Mouse (Mus musculus) midbrain, embryonic 13.5 days (tissue): ENCODE results near the gene Emilin1. TPM values are rescaled to one million over a fixed set of nuclear protein-coding genes. Genes with fewer than 3 reads are reported as not detected.

Experiments
- ATAC-seq: fragments of 200-750 bp; cut with Nextera tagmentation; 2 replicates; pipeline ENCODE4 v1.8.0; 2017; ENCODE audit warnings: mild to moderate bottlenecking, moderate TSS enrichment, moderate library complexity
- H3K27ac ChIP-seq: fragments of 300-500 bp; sonication (generic); 2 replicates; pipeline ENCODE4 v1.5.1; 2015; ENCODE audit warnings: inconsistent platforms, mild to moderate bottlenecking, moderate library complexity
- H3K27me3 ChIP-seq: fragments of 300-500 bp; sonication (generic); 2 replicates; pipeline ENCODE4 v1.6.1; 2015; ENCODE audit warnings: mild to moderate bottlenecking, inconsistent platforms
- H3K36me3 ChIP-seq: fragments of 300-500 bp; sonication (generic); 2 replicates; pipeline ENCODE4 v1.6.1; 2015; ENCODE audit warnings: mild to moderate bottlenecking, inconsistent platforms
- H3K4me1 ChIP-seq: fragments of 300-500 bp; sonication (generic); replicated peaks from 2 replicates; pipeline ENCODE4 v1.6.1; 2015; ENCODE audit warnings: inconsistent platforms
- H3K4me2 ChIP-seq: fragments of 300-500 bp; sonication (generic); replicated peaks from 2 replicates; pipeline ENCODE4 v1.6.1; 2015; ENCODE audit warnings: moderate library complexity, mild to moderate bottlenecking, inconsistent platforms
- H3K4me3 ChIP-seq: fragments of 300-500 bp; sonication (generic); replicated peaks from 2 replicates; pipeline ENCODE4 v1.5.1; 2015; ENCODE audit warnings: mild to moderate bottlenecking, inconsistent platforms
- H3K9ac ChIP-seq: fragments of 300-500 bp; sonication (generic); replicated peaks from 2 replicates; pipeline ENCODE4 v1.6.1; 2015; ENCODE audit warnings: mild to moderate bottlenecking, inconsistent platforms
- H3K9me3 ChIP-seq: fragments of 300-500 bp; sonication (generic); 2 replicates; pipeline ENCODE4 v1.6.1; 2016; ENCODE audit warnings: mild to moderate bottlenecking, inconsistent platforms
- WGBS: fragments of 180-500 bp; shearing (Covaris S2); methylation state at CpG from one replicate; pipeline ENCODE4 v1.1.7; 2015; 5-methylcytosine and 5-hydroxymethylcytosine counted together
- polyA plus RNA-seq: library from polyadenylated mRNA; unstranded; fragments of >200 nt; fragmentation: Nextera tagmentation; extraction: Ambion mirVana; gene quantifications from 2 replicates; pipeline ENCODE4 v1.2.1, GENCODE M21; 2015

The Emilin1 gene
- polyA plus RNA-seq, 1 experiment from 2014 or later: 16.6 TPM

- no peak overlapping the region for H3K4me3 ChIP-seq
- no peak overlapping the region for H3K27ac ChIP-seq
- no peaks in the 10 kb centered on the region for H3K27me3 ChIP-seq
- peaks cover 19% of the 10 kb centered on the region for H3K36me3 ChIP-seq
- peaks cover 58% of the 10 kb centered on the region for H3K4me1 ChIP-seq
- H3K4me2 ChIP-seq: no peak overlapping the region
- H3K9me3 ChIP-seq: no peaks in the 10 kb centered on the region
- no peak overlapping the region for H3K9ac ChIP-seq
- 69% methylated on average over 7 of the region's 7 CpGs for WGBS
- ATAC-seq: no peak
These were observed 3.9 kb upstream of the Emilin1 start for GRCm38 (mm10) chr5:30909300-30909659.

GRCm38 (mm10) chr5:30909863-30910262 lies 3.3 kb upstream of the Emilin1 start:
- no peak overlapping the region for H3K9ac ChIP-seq
- no peak overlapping the region for H3K4me3 ChIP-seq
- H3K9me3 ChIP-seq: no peaks in the 10 kb centered on the region
- H3K27ac ChIP-seq: no peak overlapping the region
- WGBS: 87% methylated on average over 7 of the region's 7 CpGs
- ATAC-seq: no peak
- peaks cover 56% of the 10 kb centered on the region for H3K4me1 ChIP-seq
- no peaks in the 10 kb centered on the region for H3K27me3 ChIP-seq
- peaks cover 13% of the 10 kb centered on the region for H3K36me3 ChIP-seq
- H3K4me2 ChIP-seq: no peak overlapping the region

- H3K4me3 ChIP-seq: no peak overlapping the region
- no peak overlapping the region for H3K27ac ChIP-seq
- peaks cover 53% of the 10 kb centered on the region for H3K4me1 ChIP-seq
- no peak overlapping the region for H3K9ac ChIP-seq
- H3K9me3 ChIP-seq: no peaks in the 10 kb centered on the region
- peaks cover 7% of the 10 kb centered on the region for H3K36me3 ChIP-seq
- no peaks in the 10 kb centered on the region for H3K27me3 ChIP-seq
- no peak overlapping the region for H3K4me2 ChIP-seq
- no peak for ATAC-seq
These were observed 2.7 kb upstream of the Emilin1 start for GRCm38 (mm10) chr5:30910481-30910880.

- no peaks in the 10 kb centered on the region for H3K9me3 ChIP-seq
- H3K4me2 ChIP-seq: no peak overlapping the region
- peaks cover 44% of the 10 kb centered on the region for H3K4me1 ChIP-seq
- H3K36me3 ChIP-seq: no peaks in the 10 kb centered on the region
- H3K4me3 ChIP-seq: no peak overlapping the region
- no peak overlapping the region for H3K9ac ChIP-seq
- peak overlapping the region; percentile 61 for H3K27ac ChIP-seq
- ATAC-seq: no peak
- WGBS: 50% methylated on average over 5 of the region's 5 CpGs
- H3K27me3 ChIP-seq: no peaks in the 10 kb centered on the region
These were observed 1.0 kb upstream of the Emilin1 start for GRCm38 (mm10) chr5:30912156-30912555.

- no peaks in the 10 kb centered on the region for H3K27me3 ChIP-seq
- H3K27ac ChIP-seq: peak overlapping the region; percentile 61; the same call in 1 of the 2 replicates
- 0 out of 2 replicates have a peak overlapping the region, but pooled peaks have one; percentile 9 for H3K4me2 ChIP-seq
- WGBS: 91% methylated on average over 7 of the region's 7 CpGs
- no peaks in the 10 kb centered on the region for H3K9me3 ChIP-seq
- H3K4me3 ChIP-seq: no peak overlapping the region
- H3K9ac ChIP-seq: no peak overlapping the region
- H3K36me3 ChIP-seq: no peaks in the 10 kb centered on the region
- H3K4me1 ChIP-seq: peaks cover 32% of the 10 kb centered on the region
- ATAC-seq: no peak
These were observed 966 bp downstream of the Emilin1 start for GRCm38 (mm10) chr5:30914101-30914635.

- H3K9ac ChIP-seq: no peak overlapping the region
- H3K4me1 ChIP-seq: peaks cover 32% of the 10 kb centered on the region
- no peak for ATAC-seq
- H3K36me3 ChIP-seq: no peaks in the 10 kb centered on the region
- no peak overlapping the region for H3K27ac ChIP-seq
- no peak overlapping the region for H3K4me3 ChIP-seq
- no peak overlapping the region for H3K4me2 ChIP-seq
- H3K27me3 ChIP-seq: no peaks in the 10 kb centered on the region
- H3K9me3 ChIP-seq: no peaks in the 10 kb centered on the region
- 83% methylated on average over 6 of the region's 6 CpGs for WGBS
These were observed 1.6 kb downstream of the Emilin1 start for GRCm38 (mm10) chr5:30914849-30915248.

GRCm38 (mm10) chr5:30915456-30915855 lies 2.3 kb downstream of the Emilin1 start:
- Histone ChIP-seq H3K9me3 (no peaks in the 10 kb centered on the region), H3K4me1 (peaks cover 32% of the 10 kb centered on the region), H3K4me3 (no peak overlapping the region), H3K9ac (no peak overlapping the region; the same call in 1 of the 2 replicates), H3K36me3 (no peaks in the 10 kb centered on the region), H3K27me3 (no peaks in the 10 kb centered on the region), H3K27ac (0 out of 2 replicates have a peak overlapping the region, but pooled peaks have one; percentile 40), H3K4me2 (no peak overlapping the region)
- 68% methylated on average over 9 of the region's 9 CpGs for WGBS
- peak; percentile 55 for ATAC-seq

GRCm38 (mm10) chr5:30915974-30916433 lies 2.8 kb downstream of the Emilin1 start:
- peak overlapping the region; percentile 54; the same call in 1 of the 2 replicates for H3K27ac ChIP-seq

GRCm38 (mm10) chr5:30916841-30917240 lies 3.6 kb downstream of the Emilin1 start:
- Histone ChIP-seq H3K36me3 (no peaks in the 10 kb centered on the region), H3K9me3 (no peaks in the 10 kb centered on the region), H3K4me1 (peaks cover 36% of the 10 kb centered on the region), H3K27me3 (no peaks in the 10 kb centered on the region), H3K9ac (no peak overlapping the region; the same call in 1 of the 2 replicates), H3K4me3 (no peak overlapping the region), H3K4me2 (no peak overlapping the region), H3K27ac (no peak overlapping the region)
- 92% methylated on average over 9 of the region's 9 CpGs for WGBS
- ATAC-seq: no peak

More at GRCm38 (mm10) chr5:30915974-30916433, 2.8 kb downstream of the Emilin1 start:
- H3K4me2 ChIP-seq: peak overlapping the region; percentile 25
- H3K9me3 ChIP-seq: no peaks in the 10 kb centered on the region
- H3K4me3 ChIP-seq: no peak overlapping the region
- ATAC-seq: peak; percentile 89
- WGBS: 3% methylated on average over 7 of the region's 7 CpGs
- peaks cover 32% of the 10 kb centered on the region for H3K4me1 ChIP-seq
- H3K27me3 ChIP-seq: no peaks in the 10 kb centered on the region
- H3K9ac ChIP-seq: no peak overlapping the region
- no peaks in the 10 kb centered on the region for H3K36me3 ChIP-seq

- no peak for ATAC-seq
- Histone ChIP-seq H3K4me2 (no peak overlapping the region), H3K27ac (no peak overlapping the region), H3K9me3 (no peaks in the 10 kb centered on the region), H3K27me3 (peaks cover under 1% of the 10 kb centered on the region; the same call in 1 of the 2 replicates), H3K4me3 (no peak overlapping the region), H3K9ac (no peak overlapping the region; the same call in 1 of the 2 replicates), H3K36me3 (no peaks in the 10 kb centered on the region), H3K4me1 (peaks cover 37% of the 10 kb centered on the region)
- 90% methylated on average over 11 of the region's 11 CpGs for WGBS
These were observed 4.1 kb downstream of the Emilin1 start for GRCm38 (mm10) chr5:30917348-30917747.

- peaks cover 33% of the 10 kb centered on the region for H3K4me1 ChIP-seq
- 83% methylated on average over 31 of the region's 31 CpGs for WGBS
- ATAC-seq: no peak
- H3K4me2 ChIP-seq: no peak overlapping the region
- no peaks in the 10 kb centered on the region for H3K9me3 ChIP-seq
- H3K27ac ChIP-seq: no peak overlapping the region
- H3K4me3 ChIP-seq: no peak overlapping the region
- peaks cover 7% of the 10 kb centered on the region for H3K27me3 ChIP-seq
- H3K9ac ChIP-seq: no peak overlapping the region
- H3K36me3 ChIP-seq: no peaks in the 10 kb centered on the region
These were observed 4.9 kb downstream of the Emilin1 start for GRCm38 (mm10) chr5:30917891-30918670.

- no peak overlapping the region for H3K4me2 ChIP-seq
- no peak for ATAC-seq
These were observed 5.5 kb downstream of the Emilin1 start for GRCm38 (mm10) chr5:30918691-30919090.

More at GRCm38 (mm10) chr5:30918691-30919090, 5.5 kb downstream of the Emilin1 start:
- peaks cover 27% of the 10 kb centered on the region for H3K4me1 ChIP-seq
- 82% methylated on average over 8 of the region's 8 CpGs for WGBS
- H3K9ac ChIP-seq: 0 out of 2 replicates have a peak overlapping the region, but pooled peaks have one; percentile 5
- no peaks in the 10 kb centered on the region for H3K36me3 ChIP-seq
- peaks cover 11% of the 10 kb centered on the region for H3K27me3 ChIP-seq
- no peak overlapping the region for H3K27ac ChIP-seq
- no peak overlapping the region for H3K4me3 ChIP-seq
- H3K9me3 ChIP-seq: no peaks in the 10 kb centered on the region
